ENCODE assay signal across 15 mouse cellular contexts in the genomic region with DNA sequence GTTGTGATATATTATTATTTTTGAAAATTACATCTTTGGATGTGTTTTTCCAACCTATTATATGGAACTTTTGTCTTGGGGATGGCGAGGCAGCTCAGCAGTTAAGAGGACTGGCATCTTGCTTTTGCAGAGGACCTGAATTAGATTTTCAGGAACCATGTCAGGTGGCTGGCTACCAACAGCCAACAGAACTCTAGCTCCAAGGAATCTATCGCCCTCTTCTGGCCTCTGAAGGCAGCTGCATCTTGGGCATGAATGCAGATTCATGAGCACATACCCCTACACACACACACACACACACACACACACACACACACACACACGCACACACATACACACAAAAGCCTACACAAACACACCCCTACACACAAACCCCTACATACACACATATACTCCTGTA. TPM values are rescaled to one million over a fixed set of nuclear protein-coding genes. Genes with fewer than 3 reads are reported as not detected.
A peak's percentile ranks its signal among the peaks of the same experiment; 100 is the strongest.
DNase-seq lines count a peak whose midpoint lies in the region; TF ChIP-seq lines count a peak whose summit lies in the region.
"Had no signal": no experiment of that assay in that cellular context is flagged by ENCODE, and none has a peak within 500 bp of the region (broad histone marks: within the 10 kb centered on the region; RNA-seq: fewer than 3 reads in every experiment).

No protein-coding gene starts in this region.

- no peak for TF ChIP-seq POLR2A in testis, adult 2 months (IDR thresholded peaks at IDR 0.05; ENCODE audit: control insufficient read depth, low read depth, low read length)

- no peak overlapping the region for H3K27ac ChIP-seq in layer of hippocampus, adult 2 months
- no peak overlapping the region for H3K27ac ChIP-seq in testis, adult 2 months (ENCODE audit: control insufficient read depth, insufficient read depth, low read depth, low read length)
- H3K27ac ChIP-seq: heart, embryonic 10.5 days had no signal

- H3K27me3 ChIP-seq in testis, adult 2 months (ENCODE audit: control insufficient read depth, insufficient read depth, low read length): no peaks in the 10 kb centered on the region
- H3K27me3 ChIP-seq: megakaryocyte, embryonic 14.5 days had no signal

- TF ChIP-seq CTCF in layer of hippocampus, adult 2 months (conservative IDR thresholded peaks at IDR 0.05): peak; percentile 61
- TF ChIP-seq CTCF in testis, adult 2 months (IDR thresholded peaks at IDR 0.05; ENCODE audit: control insufficient read depth, insufficient read depth, insufficient replicate concordance, low read depth, low read length): peak; percentile 33; the same call in 1 of the 2 replicates

- H3K4me1 ChIP-seq in testis, adult 2 months (ENCODE audit: control insufficient read depth, insufficient read depth, low read length): no peaks in the 10 kb centered on the region; the same call in 1 of the 2 replicates
- H3K4me1 ChIP-seq: heart, embryonic 10.5 days; megakaryocyte, embryonic 14.5 days had no signal

- no peak overlapping the region for H3K4me3 ChIP-seq in layer of hippocampus, adult 2 months
- H3K4me3 ChIP-seq in testis, adult 2 months (ENCODE audit: control insufficient read depth, low read depth, low read length): no peak overlapping the region
- H3K4me3 ChIP-seq: heart, embryonic 10.5 days; megakaryocyte, embryonic 14.5 days had no signal

- no peaks in the 10 kb centered on the region for H3K36me3 ChIP-seq in testis, adult 2 months (ENCODE audit: control insufficient read depth, insufficient read depth, low read length)
- H3K36me3 ChIP-seq: heart, embryonic 10.5 days had no signal

- DNase-seq in adrenal gland, postnatal 14 days: peak; percentile 50
- DNase-seq in adrenal gland, postnatal 4 days (ENCODE audit: low spot score in 2 of 2): no peak
- DNase-seq in layer of hippocampus, adult 2 months (ENCODE audit: low spot score in 2 of 2): no peak
- no peak for DNase-seq in layer of hippocampus, adult 8-10 months (ENCODE audit: low spot score in 2 of 2)
- DNase-seq in testis, postnatal 14 days (ENCODE audit: low spot score): no peak
- DNase-seq in telencephalon, adult 2 months (ENCODE audit: low read depth, low spot score): peak; percentile 13
- DNase-seq in heart, adult 11 months: no peak
- DNase-seq: B cell, adult 2 months; kidney, adult 9 months had no signal

RNA-seq across cellular contexts. Expression of a gene that starts 19.9 kb away (rescaled TPM):
- total RNA-seq in adrenal gland, postnatal 14 days (2021): not detected in 2 replicates
- total RNA-seq in adrenal gland, postnatal 4 days (2021): not detected
- not detected for total RNA-seq in layer of hippocampus, adult 2 months (2021)
- total RNA-seq in layer of hippocampus, adult 8-10 months (2022): not detected
- not detected in 2 replicates for polyA plus RNA-seq in testis, adult 2 months (2012; rRNA removed)
- total RNA-seq: left cerebral cortex, postnatal 10 days; neutrophil, adult 5-6 weeks had no signal
- polyA plus RNA-seq: forebrain, embryonic 11.5 days; heart, embryonic 10.5 days had no signal

Comparison
In these comparisons a context has a peak if more than half of its experiments do, and no peak if none do; other contexts are left out.
1. DNase-seq: peak in adrenal gland, postnatal 14 days (single experiment) and telencephalon, adult 2 months (single experiment); none in adrenal gland, postnatal 4 days (0 of 2), layer of hippocampus, adult 2 months (0 of 2), layer of hippocampus, adult 8-10 months (0 of 2), testis, postnatal 14 days (single experiment) and heart, adult 11 months (single experiment).